Mouse (Mus musculus) effector memory CD4-positive, alpha-beta T cell, adult 7 months (primary cell): Measurements from ENCODE around the gene Ttk. TPM values are rescaled to one million over a fixed set of nuclear protein-coding genes. Genes with fewer than 3 reads are reported as not detected.

Source experiments
- polyA plus RNA-seq: library from polyadenylated mRNA; unstranded; fragments of 100-300 nt; shearing (Covaris generic); gene quantifications from one replicate; pipeline ENCODE4 v1.2.1, GENCODE M21; 2017

The Ttk gene
- polyA plus RNA-seq: not detected

GRCm38 (mm10) chr9:83833811-83834747, at the start of gene Ttk:
TSS of gene Ttk (plus strand) at chr9:83834689.

DNA sequence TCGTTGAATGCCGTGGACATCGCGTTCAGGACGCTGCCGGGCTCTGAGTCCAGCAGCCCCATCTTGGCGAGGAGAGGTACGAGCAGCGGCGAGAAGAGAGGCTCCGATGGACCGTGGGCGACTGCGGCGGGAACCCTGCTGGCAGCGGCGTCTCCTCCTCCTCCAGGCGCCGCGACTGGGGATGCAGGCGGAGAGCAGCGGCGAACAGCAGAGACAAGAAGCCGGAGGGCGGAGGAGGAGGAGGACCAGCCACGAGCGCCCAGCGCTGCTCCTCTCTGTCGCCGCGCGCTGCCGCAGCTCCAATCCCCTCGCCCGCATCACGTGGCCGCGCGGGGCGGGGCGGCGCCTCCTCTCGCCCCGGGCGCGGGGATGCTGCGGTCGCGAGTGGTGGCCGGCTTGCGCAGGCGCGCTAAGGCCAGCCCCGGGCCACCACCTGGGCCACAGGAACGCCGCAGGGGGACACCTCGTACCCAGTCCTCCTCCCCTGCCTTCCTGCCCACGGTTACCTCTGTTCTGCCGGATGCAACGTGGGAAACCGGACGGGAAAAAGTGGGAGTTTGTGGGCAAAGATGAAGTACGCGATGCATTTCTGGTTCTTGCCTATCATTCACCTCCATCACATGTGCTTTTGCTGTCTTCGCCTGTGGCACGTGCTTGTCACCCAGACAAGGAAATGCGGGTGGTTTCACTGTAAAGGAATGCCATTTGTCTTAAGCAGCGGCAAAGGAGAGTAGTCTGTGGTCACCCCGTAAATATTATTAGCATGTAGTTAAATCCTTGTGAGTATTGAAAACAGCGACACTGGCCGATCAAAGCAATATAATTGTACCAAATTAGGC, 28.3 kb upstream of the Ttk start, which contains the start of gene Elovl4:
Gene Elovl4, minus strand, starts transcription at position 301 of the 839 bp plus-strand sequence.

Other genes with a start within 250 kb of the Ttk start
- gene Elovl4, start 28.4 kb upstream of the Ttk start, polyA plus RNA-seq: 0.33 TPM
- 7.3 TPM for gene Bckdhb, start 90.5 kb downstream of the Ttk start, polyA plus RNA-seq